Mouse (Mus musculus) ES-E14 (cell line): Measurements from ENCODE around the gene Ntm. TPM values are rescaled to one million over a fixed set of nuclear protein-coding genes. Genes with fewer than 3 reads are reported as not detected.

Experiments used
- DNase-seq: peaks from one replicate; pipeline ENCODE4 v3.0.0-alpha.2; 2013; ENCODE audit warnings: low read depth, low spot score
- H3K27ac ChIP-seq: 2 replicates; pipeline ENCODE4 v1.5.1; 2012; ENCODE audit warnings: low read depth, mild to moderate bottlenecking, low read length, moderate library complexity, mixed read lengths; ENCODE audit not compliant: poor library complexity, insufficient read depth, severe bottlenecking
- H3K36me3 ChIP-seq: 2 replicates; pipeline ENCODE4 v1.6.1; 2012; ENCODE audit warnings: mild to moderate bottlenecking, low read length, moderate library complexity, mixed read lengths; ENCODE audit not compliant: control insufficient read depth, poor library complexity, insufficient read depth, severe bottlenecking
- H3K4me1 ChIP-seq, 2 experiments: fragments of 150-350 bp in 1 of 2; sonication (generic) in 1 of 2; 2 replicates each; pipeline ENCODE4 v1.6.1; 2012; ENCODE audit warnings: low read length in 2 of 2, mild to moderate bottlenecking in 1 of 2, mixed read lengths in 1 of 2; ENCODE audit not compliant: control insufficient read depth in 2 of 2, insufficient read depth in 2 of 2, poor library complexity in 1 of 2
- H3K4me3 ChIP-seq, 2 experiments: fragments of 150-350 bp in 1 of 2; sonication (generic) in 1 of 2; 2 replicates each; pipeline ENCODE4 v1.5.1; 2012; ENCODE audit warnings: low read length in 2 of 2, low read depth in 1 of 2, mild to moderate bottlenecking in 1 of 2, mixed read lengths in 1 of 2; ENCODE audit not compliant: insufficient read depth in 1 of 2, poor library complexity in 1 of 2, severe bottlenecking in 1 of 2
- H3K9ac ChIP-seq: 2 replicates; pipeline ENCODE4 v1.6.1; 2012; ENCODE audit warnings: low read depth, mild to moderate bottlenecking, low read length, mixed read lengths; ENCODE audit not compliant: poor library complexity, insufficient read depth, severe bottlenecking
- H3K9me3 ChIP-seq: fragments of 150-350 bp; sonication (generic); 2 replicates; pipeline ENCODE4 v1.6.1; 2012; ENCODE audit warnings: low read depth, mild to moderate bottlenecking, low read length; ENCODE audit not compliant: control insufficient read depth, insufficient read depth
- CHD2 ChIP-seq: IDR thresholded peaks from 2 replicates; pipeline ENCODE4 v1.6.1; 2014; ENCODE audit warnings: mild to moderate bottlenecking, low read depth, low read length, inconsistent platforms
- HCFC1 ChIP-seq: IDR thresholded peaks from 2 replicates; pipeline ENCODE4 v1.6.1; 2012; ENCODE audit warnings: low read length, inconsistent platforms, borderline replicate concordance; ENCODE audit not compliant: insufficient read depth
- MAFK ChIP-seq: IDR thresholded peaks from 2 replicates; pipeline ENCODE4 v1.6.1; 2014; ENCODE audit warnings: mild to moderate bottlenecking, low read depth, low read length, inconsistent platforms; ENCODE audit not compliant: insufficient read depth
- ZC3H11A ChIP-seq: IDR thresholded peaks from 2 replicates; pipeline ENCODE4 v1.6.1; 2012; ENCODE audit warnings: low read depth, mild to moderate bottlenecking, inconsistent platforms, low read length, borderline replicate concordance
- ZNF384 ChIP-seq: IDR thresholded peaks from 2 replicates; pipeline ENCODE4 v1.6.1; 2012; ENCODE audit warnings: low read depth, low read length, inconsistent platforms
- in situ Hi-C, 2 experiments: fragments of 600-800 bp; cut with MboI; formaldehyde crosslinking; loops; one replicate each; pipeline ENCODE4 v1.15.1; 2025; ENCODE audit warnings: low sequenced_read_pairs in 2 of 2, inconsistent platforms in 1 of 2; ENCODE audit not compliant: unreplicated experiment in 2 of 2
- total RNA-seq: library from RNA; depleted of rRNA; stranded (reverse); fragments of 300-350 nt; gene quantifications from 2 replicates; pipeline ENCODE4 v1.2.3, GENCODE M21; 2012

Ntm gene
- total RNA-seq, 1 experiment: 0.67 TPM

DNA sequence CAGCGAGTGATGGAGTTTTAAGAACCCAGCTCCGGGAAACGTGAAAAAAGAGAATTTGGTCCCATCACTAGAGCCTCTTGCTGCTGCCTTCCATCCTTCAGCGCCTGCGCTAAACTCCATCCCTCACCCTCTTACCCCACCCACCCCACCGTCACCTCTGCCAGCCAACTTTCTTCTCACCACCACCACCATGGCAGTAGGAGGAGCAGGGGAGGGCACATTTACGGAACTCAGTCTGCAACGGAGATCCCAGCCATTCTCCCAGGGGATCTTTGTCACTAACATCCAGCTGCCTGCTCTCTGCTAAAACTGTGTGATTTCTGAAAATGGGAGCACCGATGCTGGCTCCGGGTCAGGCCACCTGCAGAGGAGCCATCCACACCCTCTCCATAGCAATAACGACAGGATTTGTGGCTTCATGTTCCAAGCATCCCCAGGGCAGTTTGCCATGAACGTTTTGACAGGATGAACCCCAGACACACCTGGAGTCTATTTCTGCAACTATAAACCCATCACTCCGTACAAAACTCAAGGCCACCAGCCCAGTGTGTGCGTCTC, 309.2 kb downstream of the Ntm start:
- no peaks in the 10 kb centered on the region for H3K9me3 ChIP-seq
- peaks cover 2 to 25% of the 10 kb centered on the region in 2 experiments; a peak in 3 of 4 replicates for H3K4me1 ChIP-seq
- H3K27ac ChIP-seq: no peak overlapping the region
- DNase-seq: no peak
- no peak overlapping the region for H3K4me3 ChIP-seq
- in situ Hi-C loops: loop anchor here (25.0 kb wide), 2 partner anchors 634 to 759 kb away; no protein-coding TSS in a partner anchor
- H3K36me3 ChIP-seq: no peaks in the 10 kb centered on the region
- H3K9ac ChIP-seq: no peak overlapping the region
- TF ChIP-seq MAFK (no peak), ZNF384 (no peak), CHD2 (no peak), HCFC1 (no peak)

DNA sequence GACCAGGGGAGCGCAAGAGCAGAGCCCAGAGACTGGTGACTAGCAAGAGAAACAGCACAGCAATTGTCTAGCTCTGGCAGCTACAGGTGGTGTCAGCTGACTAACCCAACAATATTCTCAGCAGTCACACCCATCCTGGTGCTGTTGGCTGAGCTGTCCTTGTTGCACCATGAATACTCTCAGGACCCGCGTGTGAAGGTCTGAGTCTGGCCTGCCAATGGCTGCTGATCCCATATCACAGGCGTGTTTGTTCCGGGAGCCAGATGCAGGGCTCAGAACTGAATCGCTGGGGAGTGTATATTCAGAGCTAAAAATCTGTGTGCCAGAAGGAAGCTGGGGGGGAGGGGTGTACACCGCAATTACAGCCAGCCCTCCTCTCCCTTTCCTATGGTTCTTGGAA, 310.1 kb downstream of the Ntm start:
- DNase-seq: no peak
- H3K4me3 ChIP-seq: no peak overlapping the region
- in situ Hi-C loops: loop anchor here (25.0 kb wide), 2 partner anchors 634 to 759 kb away; no protein-coding TSS in a partner anchor
- peaks cover under 1 to 19% of the 10 kb centered on the region in 2 experiments; a peak in 2 of 4 replicates for H3K4me1 ChIP-seq
- H3K9me3 ChIP-seq: no peaks in the 10 kb centered on the region
- H3K27ac ChIP-seq: no peak overlapping the region
- no peaks in the 10 kb centered on the region for H3K36me3 ChIP-seq
- H3K9ac ChIP-seq: no peak overlapping the region
- no peak for TF ChIP-seq HCFC1
- no peak for TF ChIP-seq ZC3H11A
- no peak for TF ChIP-seq CHD2
- no peak for TF ChIP-seq MAFK
- no peak for TF ChIP-seq ZNF384

DNA sequence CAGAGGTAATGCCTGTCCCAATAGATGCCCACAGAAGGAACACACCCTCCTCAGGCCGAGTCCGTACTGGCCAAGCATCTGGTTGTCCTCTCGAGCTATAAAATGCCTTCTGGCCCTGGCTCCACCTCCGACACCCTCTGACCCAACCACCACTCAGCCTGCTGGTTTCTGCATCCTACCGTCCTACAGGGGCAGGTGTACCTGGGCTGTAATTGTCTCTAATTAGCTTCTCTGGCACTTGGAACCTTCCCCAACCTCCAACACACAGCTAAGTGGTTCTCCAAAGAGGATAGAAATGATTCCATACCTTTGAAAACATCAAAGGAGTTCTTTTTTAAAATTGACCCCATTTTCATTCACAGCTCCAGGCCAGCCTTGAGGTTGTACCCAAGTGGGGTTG, 311.1 kb downstream of the Ntm start:
- in situ Hi-C loops: loop anchor here (25.0 kb wide), 2 partner anchors 635 to 760 kb away; no protein-coding TSS in a partner anchor
- Histone ChIP-seq H3K36me3 (no peaks in the 10 kb centered on the region), H3K4me3 (no peak overlapping the region), H3K27ac (no peak overlapping the region), H3K9ac (no peak overlapping the region), H3K9me3 (no peaks in the 10 kb centered on the region), H3K4me1 (peaks cover 0 to 14% of the 10 kb centered on the region in 2 experiments; a peak in 2 of 4 replicates)
- no peak for DNase-seq
- no peak for TF ChIP-seq MAFK
- no peak for TF ChIP-seq CHD2
- TF ChIP-seq HCFC1: no peak
- TF ChIP-seq ZC3H11A: no peak
- TF ChIP-seq ZNF384: no peak

DNA sequence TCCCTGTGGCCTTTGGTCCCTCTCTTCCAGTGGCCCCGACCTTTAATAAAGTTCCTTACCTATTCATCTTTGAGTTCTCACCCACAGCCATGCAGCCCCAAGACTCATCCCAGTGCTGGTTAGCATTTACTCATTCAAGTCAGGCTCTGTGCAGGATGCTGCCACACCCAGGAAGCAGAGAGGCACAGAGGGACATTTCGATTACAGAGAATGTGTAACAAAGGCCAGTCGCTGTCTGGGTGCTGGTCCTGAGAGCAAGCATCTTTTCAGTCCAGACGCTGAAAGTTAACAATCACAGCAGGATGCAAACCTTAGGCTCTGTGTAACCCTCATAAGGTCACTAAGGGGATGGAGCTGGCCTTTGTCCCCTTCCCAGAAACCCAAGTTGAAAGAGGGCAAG, 311.7 kb downstream of the Ntm start:
- DNase-seq: no peak
- Histone ChIP-seq H3K4me3 (no peak overlapping the region), H3K4me1 (peaks cover 0 to 14% of the 10 kb centered on the region in 2 experiments; a peak in 2 of 4 replicates), H3K9ac (no peak overlapping the region), H3K9me3 (no peaks in the 10 kb centered on the region), H3K36me3 (no peaks in the 10 kb centered on the region), H3K27ac (no peak overlapping the region)
- TF ChIP-seq ZNF384 (no peak), MAFK (no peak), CHD2 (no peak), ZC3H11A (no peak), HCFC1 (no peak)
- in situ Hi-C loops: loop anchor here (25.0 kb wide), 2 partner anchors 636 to 761 kb away; no protein-coding TSS in a partner anchor
